Mouse (Mus musculus): ENCODE results near the gene Inpp5a.
A peak's percentile ranks its signal among the peaks of the same experiment; 100 is the strongest.

Gene Inpp5a

DNA sequence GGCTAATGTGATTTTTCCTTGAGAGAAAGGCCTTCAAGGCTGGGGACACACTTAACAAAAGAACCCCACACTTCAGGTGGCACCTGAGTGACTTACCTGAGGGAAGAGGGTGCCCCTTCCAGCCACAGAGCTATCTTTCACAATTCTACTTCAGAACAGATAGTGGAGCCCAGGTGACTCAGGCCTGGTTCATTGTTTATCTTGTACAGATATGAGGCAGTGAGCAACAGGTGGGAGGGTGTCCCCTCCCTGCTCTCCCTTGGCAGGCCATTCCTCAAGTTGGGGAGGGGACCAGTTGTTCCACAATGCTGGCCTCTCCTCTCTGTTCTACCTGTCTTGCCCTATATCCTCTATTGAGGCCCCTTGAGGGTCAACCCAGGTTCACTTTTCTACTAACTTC, 17.5 kb upstream of the Inpp5a start:
- DNase-seq (ENCODE audit: low read depth, low spot score) = no peak

DNA sequence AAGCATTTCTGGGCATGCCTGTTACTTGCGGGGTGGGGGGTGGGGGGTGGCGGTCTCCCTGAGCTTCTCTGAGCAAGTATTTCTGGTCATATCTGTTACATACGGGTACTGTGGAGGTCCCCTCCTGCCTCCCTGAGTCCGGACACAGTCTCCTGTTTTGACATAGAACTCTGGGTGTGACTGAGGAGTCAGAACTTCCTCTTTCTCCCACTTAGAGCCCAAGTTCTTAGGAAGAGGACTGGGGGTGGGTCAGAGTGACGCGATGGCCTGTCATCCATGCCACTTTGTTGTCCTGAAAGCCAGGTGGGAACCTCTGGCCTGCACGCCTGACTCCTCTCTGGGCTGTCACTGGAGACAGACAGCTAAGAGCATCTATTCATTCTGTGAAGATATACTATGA, 11.5 kb upstream of the Inpp5a start:
- no peak for DNase-seq (ENCODE audit: low read depth, low spot score)

DNA sequence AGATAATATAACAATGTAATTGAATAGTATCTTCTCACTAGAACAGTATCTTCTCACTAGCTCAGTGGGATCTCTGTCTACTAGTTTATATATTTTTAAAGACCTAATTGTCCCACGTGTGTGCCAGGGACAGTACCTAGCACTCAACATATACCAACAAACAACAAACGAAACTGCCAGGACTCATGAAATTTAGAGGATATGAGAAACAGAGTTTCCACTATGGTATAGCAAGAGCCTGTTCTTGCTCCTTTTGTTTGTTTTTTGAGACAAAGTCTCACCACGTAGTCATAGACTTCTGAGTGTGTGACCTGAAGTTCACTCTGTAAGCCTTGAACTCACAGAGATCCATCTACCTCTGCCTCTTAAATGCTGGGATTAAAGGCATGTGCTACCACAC, 10.6 kb upstream of the Inpp5a start:
- no peak for DNase-seq (ENCODE audit: low read depth, low spot score)

DNA sequence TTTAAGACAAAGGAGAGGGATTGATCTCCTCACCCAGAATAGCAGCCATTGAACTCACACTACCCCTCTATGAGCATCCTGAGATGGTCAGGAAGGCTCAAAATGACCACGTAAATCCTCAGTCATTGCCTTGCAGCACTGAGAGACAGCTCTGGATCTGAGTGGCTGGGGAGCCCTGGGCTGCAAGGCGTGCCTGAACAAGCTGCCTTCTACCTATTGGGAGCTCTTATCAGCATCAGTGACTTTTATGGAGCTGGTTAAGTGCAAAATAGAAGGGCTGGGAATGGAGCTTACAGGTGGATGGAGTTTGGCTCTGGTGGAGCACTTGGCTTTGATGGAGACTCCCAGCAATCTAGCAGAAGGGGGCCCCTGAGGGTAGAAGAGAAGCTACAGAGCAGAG, 9.2 kb upstream of the Inpp5a start:
- no peak for DNase-seq (ENCODE audit: low read depth, low spot score)

DNA sequence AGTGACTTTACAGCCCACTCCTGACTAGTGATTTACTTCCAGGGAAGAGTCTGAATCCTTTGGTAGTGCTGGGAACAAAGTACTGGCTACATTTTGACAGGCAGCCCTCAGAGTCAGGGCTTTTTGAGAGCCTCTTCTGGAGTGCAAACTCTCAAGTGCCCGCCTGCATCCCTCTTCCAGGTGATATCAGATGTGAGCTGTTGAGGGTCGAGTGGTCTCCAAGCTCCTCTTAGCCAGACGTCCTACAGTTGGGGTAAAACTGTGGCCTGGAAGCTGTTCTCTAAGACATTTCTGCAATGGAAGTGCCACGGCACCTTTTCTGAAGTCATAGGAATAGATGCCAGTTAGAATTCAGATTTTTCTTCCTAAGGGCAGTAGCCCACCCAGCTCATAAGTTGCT, 8.7 kb upstream of the Inpp5a start:
- DNase-seq (ENCODE audit: low read depth, low spot score) = no peak

DNA sequence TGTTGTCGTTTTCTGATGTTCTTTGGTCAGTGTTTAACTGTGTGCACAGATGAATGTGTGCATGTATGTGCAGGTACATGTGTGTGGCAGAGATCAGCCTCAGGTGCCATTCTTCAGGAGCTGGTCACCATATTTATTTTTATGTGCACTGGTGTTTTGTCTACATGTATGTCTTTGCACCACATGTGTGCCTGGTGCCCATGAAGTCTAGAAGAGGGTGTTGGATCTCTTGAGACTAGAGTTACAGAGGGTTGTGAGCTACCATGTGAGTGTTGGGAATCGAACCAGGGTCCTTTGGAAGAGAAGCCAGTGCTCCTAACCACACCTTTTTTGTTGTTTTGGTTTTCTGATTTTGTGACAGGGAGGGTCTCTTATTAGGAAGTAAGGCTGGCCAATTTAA, 7.0 kb upstream of the Inpp5a start:
- no peak for DNase-seq (ENCODE audit: low read depth, low spot score)

DNA sequence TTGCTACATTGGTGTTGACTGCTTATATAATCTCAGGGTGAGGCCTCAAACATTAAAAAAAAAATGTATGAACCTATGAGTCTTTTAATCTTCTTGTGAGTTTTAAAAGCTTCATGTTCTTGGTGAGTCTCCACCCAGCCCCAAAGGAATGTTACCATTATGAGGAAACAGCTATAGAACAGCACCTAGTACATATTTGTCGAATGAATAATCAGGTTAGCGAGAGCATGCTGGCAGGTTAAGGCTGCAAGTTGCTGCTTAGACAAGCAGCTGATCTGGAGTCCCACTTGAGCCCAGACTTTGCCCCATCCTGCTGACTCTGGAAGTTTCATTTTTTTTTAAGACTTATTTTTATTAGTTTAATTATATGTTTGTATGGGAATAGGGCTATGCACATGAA, 6.1 kb upstream of the Inpp5a start:
- DNase-seq (ENCODE audit: low read depth, low spot score) = peak; percentile 29

DNA sequence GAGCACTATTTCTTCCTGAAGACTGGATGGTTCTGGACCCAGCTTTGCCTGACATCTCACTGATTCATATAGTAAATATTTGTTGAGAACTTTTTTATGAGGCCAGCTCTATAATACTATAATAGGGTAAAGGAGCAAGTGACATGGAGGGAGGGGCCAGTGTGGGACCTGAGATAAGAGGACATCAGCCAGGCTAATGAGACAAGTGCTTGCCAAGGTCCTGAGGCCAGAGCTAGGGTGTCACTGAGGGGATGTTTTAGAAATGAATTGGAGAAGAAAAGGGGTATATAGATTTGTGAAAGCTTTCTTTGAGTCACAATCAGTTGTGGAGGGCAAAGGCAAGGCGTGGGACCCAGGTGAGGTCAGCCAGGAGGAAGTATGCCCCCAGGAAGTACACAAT, 4.4 kb upstream of the Inpp5a start:
- DNase-seq (ENCODE audit: low read depth, low spot score) = no peak

DNA sequence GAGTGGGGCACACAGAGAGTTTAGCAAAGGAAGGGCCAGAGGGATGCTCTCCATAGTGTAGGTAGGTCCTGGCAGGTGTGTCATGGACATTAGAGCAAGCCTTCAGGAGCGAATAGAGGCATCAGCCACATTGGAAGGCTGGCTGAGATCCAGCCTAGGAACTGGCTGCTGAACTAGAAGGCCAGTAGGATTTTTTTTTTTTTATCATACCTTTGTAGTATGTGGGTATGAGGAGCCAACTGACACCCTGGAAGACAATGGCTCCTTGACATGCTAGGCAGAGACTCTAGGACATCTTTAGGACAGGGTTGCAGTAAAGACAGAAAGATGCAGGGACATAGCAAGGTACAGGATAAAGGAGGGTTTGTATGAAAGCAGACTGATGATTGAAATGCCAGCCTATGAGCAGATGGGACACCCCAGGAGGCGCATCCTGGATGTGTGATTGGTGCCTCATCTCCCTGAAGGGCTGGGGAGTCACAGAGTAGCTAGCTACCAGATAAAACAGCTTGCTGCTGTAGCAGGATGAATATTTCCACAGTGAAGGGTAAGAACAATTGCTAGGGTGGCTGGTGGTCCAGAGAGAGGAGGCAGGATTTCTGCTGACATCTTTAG, 3.9 kb upstream of the Inpp5a start:
- DNase-seq (ENCODE audit: low read depth, low spot score) = no peak

DNA sequence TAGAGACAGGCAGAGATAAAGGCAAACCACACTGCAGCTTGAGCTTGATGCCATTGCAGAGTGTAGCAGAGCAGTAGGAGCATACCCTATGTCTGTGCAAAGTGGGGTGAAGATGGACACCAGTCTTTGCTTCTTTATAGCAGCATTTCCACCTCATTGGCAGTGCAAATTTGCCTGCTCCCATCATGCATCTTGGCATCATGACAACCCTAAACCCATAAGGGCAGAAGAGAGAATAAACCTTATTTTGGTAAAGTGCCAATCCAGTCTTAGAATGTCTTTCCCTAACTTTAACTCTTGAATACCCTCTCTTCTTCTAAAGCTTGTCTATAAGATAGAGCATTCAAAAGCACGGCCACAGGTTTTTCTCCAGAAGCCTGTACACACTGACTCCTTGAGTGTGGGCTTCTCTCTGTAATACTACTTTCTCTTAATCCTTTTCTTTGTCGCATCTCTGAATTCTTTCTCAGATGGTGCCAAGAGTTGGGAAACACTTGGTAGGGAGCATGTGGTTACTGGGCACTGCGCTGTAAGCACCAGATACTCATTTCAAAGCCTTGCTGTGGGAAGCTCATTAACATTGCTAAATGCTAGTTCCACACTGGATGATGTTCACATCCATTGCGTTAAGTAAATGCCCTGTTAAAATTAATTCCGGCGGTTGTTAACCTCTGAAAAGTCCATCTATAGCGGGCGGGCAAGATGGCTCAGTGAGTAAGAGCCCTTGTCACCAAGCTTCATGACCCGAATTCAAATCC, 1.8 kb upstream of the Inpp5a start:
- DNase-seq (ENCODE audit: low read depth, low spot score) = no peak

DNA sequence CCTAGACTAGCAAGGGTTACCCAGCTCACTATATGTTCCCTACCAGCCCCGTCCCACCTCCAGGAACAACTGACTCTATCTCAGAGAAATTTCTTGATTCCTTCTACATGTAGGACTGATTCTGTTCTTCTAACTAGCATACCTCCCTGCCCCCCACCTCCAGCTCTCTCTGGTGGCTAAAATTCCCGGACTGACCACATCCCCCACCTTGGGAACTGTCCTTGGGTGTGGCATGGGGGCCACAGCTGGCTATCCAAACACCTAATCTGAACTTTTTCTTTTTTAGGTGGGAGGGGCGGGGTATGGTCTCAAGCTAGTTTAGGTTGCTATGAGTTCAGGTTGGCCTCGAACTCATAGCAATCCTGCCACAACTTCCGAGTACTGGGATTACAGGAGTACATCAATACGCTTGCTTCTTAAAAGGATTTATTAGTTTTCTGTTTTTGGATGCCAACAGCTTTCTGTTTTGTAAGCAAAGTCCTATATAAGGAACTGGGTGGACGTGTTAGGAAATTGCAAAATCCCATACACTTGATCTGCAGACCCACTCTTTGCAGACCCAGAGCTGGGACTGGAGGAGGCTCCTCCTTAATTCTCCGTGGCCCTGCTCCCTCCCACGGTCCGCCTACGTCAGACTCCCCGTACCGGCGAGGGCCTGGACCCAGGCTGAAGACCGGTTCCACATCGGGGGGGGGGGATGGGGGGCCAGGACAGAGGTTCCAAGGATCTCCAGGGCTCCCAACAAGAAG, 814 bp upstream of the Inpp5a start:
- DNase-seq (ENCODE audit: low read depth, low spot score) = no peak

DNA sequence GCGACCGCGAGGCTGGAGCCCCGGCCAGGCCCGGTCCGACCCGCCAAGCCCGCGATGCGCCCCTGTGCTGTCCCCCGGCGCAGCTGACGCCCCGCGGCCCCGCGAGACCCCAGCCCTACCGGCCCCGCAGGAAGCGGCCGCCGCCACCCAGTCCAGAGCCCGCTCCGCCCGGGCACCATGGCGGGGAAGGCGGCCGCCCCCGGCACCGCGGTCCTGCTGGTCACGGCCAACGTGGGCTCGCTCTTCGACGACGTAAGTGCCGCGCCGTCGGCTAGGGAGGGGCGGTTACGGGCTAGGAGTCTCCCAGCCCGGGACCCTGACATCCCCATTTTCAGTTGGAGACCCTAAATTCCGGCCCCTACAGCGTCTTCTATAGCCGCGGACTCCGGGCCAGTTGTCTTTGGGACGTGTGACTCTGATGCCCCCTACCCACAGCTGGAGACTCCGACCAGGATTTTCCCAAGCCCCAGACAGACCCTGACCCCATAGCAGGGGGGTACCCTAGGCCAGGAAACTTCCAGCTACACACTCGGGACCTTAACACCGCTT, 378 bp downstream of the Inpp5a start:
- peak; percentile 18 for DNase-seq (ENCODE audit: low read depth, low spot score)

DNA sequence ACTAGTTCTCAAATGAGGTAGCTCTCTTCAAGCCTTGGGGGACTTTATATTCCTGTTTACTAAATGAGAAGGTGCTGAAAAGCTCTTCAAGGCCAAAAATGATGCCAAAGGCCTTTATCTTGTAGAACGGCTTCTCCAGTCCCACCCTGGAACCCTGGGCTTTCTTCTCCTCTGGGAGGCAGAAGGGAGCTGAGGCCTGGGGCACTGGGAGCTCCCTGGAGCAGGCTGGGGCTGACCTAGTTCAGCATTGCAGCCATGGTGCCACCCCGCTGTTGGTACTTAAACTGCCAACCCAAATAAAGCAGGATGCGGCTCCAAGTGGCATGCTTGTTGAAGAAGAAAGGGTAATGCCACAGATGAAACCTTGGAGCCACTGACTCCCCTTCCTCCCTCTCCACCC, 1.5 kb downstream of the Inpp5a start:
- no peak for DNase-seq (ENCODE audit: low read depth, low spot score)

DNA sequence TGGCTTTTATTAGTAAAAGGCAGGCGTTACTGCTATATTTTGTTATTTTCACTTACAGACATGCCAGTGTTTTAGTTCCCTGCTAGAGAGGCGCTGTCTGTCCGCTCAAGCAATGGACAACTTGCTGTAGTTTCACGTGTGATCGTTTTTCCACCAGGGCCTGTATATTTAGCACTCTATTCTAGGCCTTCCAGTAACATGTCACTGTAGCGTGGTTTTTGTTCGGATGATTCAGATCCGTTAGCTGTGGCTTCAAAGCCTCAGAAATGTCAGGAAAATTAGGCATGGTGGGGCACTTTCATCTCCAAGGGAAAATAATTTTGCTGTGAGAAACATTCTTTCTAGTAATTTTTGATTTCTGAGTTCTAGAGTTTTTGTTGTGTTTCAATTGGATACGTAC, 2.0 kb downstream of the Inpp5a start:
- no peak for DNase-seq (ENCODE audit: low read depth, low spot score)

DNA sequence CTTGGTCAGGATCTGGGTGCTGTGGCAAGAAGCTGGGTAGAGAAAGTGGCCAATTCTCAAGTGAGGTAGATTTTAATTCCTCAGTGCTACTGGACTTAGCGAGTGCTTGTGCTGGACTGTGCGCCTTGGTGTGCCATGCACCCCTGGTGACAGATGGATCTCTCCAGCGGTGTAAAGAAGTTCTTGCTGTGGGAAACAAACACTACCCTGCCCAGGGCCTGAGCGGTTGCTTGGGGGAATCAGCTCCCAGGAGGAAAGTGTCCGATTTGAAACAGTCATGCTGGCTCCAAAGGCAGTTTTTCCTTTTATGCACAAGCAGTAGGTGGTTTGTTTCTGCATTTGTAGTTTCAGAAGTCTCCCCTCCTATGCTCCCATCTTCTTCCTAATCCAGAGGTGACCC, 2.8 kb downstream of the Inpp5a start:
- DNase-seq (ENCODE audit: low read depth, low spot score) = no peak

DNA sequence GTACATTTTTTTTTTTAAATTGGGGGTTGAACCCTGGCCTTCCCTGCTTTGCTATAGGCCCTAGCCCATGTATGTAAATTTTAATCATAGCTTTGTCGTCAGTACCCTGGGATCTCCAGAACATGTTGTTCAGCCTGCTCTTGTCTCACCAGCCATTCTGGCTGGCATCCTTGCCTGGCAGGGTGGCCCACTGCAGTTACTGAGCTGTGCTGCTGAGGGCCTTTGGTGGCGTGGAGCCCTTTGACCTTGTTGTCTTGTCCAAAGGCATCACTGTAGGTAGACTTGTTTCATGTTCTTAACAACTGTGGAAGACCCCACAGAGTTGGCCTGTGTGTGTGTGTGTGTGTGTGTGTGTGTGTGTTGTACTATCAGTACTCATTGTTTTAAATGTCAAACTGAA, 3.2 kb downstream of the Inpp5a start:
- DNase-seq (ENCODE audit: low read depth, low spot score) = no peak

DNA sequence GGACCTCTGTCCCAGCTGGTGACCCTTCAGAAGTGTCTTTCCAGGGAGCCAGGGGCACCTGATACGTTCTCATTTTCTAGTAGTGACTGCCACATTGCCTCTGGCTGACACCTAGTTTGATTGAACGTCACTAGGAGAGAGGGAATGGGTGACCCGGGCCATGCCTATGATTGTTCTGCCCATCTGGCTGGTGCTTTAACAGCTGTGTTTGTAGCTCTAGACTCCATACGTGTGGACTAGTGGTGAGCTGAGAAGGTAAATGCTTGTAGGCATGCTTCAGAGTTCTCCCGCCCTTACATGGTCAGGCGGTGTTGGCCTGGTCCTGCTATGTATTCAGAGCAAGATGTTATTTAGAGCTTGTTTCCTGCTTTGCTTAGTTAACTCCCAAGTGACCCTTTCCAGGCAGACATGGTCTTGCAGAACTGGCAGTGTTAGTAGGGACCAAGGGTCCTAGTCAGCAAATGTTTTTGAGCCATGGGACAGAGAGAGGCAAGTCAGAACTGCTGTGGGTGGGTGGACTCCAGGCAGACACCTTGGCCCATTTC, 3.9 kb downstream of the Inpp5a start:
- no peak for DNase-seq (ENCODE audit: low read depth, low spot score)

DNA sequence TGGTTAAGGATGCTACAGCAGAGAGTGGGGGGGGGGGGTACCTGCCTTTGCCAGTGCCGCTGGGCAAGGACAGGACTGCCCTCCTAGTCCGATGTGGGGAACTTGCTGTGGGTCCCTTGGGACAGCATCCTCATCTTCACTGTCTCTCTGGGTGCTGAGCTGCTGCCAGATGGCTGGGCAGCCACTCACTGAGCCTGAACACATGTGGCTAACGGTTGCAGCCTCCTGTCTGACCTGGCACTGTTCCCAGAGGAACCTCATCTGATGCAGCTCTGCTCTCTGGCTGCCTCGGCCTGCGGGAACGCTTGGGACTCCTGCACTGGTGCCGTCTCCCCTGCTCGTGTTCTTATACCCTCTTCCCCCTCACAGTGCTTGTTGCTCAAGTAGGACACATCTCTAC, 8.6 kb downstream of the Inpp5a start:
- DNase-seq (ENCODE audit: low read depth, low spot score) = peak; percentile 64

DNA sequence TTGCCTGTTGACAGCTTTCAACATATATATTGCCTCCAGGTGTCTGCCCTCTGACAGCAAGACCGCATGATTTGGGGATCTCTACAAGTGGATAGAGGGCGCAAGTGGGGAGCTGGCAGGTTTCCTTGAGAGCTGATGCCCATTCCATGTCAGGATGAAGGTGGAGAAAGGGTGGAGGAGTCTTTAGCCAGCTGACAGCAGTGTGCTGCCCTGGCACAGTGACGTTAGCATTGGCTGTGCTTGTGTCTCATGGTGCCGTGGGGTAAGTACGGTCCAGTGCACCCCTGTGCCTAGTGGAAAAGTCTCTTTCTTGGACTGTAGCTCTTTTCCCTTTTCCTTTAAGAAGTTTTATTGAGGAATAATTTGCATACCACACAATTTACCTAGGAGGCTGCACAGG, 9.2 kb downstream of the Inpp5a start:
- no peak for DNase-seq (ENCODE audit: low read depth, low spot score)

DNA sequence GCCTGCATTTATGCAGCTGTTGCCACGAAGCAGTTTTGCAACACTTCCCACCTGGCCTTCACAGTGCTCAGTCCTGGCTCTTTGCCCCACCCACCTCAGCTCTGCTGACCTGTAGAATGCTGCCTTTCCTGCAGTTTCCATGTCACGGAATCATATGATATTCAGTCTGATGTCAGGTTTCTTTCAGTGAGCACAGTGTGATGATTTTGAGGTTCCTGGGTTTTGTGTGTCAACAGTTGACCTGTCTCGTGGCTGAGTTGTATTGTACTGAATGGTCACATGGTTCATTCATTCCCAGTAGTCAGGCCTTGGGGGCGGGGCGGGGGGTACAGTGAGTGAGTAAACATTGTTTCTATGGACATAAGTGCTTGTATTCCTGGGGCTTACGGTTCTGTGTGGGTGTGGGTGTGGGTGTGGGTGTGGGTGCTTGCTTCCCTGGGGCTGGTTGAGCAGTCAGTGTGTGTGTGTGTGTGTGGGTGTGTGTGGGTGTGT, 9.7 kb downstream of the Inpp5a start:
- DNase-seq (ENCODE audit: low read depth, low spot score) = no peak

DNA sequence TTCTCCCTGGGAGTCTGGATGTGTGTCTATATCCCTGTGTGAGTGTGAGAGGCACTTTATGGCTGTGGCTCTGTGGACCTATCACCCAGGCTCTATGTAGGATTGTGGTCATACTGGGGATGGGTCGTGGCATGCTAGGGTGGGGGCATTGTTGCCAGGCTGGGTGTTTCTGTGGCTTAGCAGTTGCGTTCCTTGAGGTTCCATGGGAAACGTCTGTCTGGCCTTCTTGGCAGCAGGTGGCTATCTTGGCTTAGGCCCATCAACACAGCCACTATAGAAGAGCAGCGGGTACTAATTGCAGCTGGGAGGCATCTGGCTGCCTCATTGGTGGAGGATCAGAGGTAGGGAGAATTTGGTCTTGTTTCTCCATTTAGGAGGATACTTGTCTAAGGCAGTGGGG, 10.7 kb downstream of the Inpp5a start:
- no peak for DNase-seq (ENCODE audit: low read depth, low spot score)

DNA sequence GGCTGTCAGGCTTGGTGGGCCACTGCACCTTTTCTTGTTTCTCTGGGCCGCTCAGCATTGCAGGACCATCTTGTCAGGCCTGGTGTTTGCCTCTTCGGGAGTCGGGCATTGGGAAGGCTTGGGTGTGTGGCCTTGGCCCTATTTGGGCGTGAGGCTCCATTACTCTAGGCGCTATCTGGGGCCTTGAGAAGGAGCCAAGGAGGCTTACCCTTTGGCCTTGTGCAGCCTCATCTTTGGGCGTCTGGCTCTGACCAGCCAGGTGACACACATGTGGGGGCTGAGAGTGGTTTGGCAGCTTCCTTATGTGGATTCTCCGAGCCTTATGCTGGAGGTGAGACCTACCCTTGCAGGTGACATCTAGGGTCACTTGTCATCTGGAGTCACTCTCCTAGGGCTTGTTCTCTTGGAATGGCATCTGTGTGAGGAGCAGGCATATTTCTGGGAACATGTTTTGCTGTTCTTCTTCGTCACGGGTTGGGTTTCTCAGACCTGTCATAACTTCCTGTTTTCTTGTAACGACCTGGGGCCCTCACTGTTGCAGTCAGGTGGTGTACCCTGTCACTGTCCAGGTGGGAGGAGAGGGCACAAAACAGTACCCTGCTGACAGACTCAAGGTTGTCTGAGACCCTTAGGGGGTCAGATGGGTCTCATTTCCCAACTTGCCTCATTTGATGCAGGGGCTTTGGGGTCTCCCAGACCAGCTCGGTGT, 11.2 kb downstream of the Inpp5a start:
- DNase-seq (ENCODE audit: low read depth, low spot score) = no peak

Measured in 3T3-L1 (cell line).